Mouse (Mus musculus) liver, adult 2 months (tissue): ENCODE results near the gene Zic4. TPM values are rescaled to one million over a fixed set of nuclear protein-coding genes. Genes with fewer than 3 reads are reported as not detected.

Experiments
- DNase-seq: peaks from one replicate; pipeline ENCODE4 v3.0.0-alpha.2; 2011; ENCODE audit warnings: low read depth, low spot score; ENCODE audit errors: extremely low read depth
- H3K27ac ChIP-seq: fragments of 200-500 bp; replicated peaks from 2 replicates; pipeline ENCODE4 v1.5.1; 2012; ENCODE audit warnings: low read depth, mild to moderate bottlenecking, control low read depth, inconsistent platforms, low read length; ENCODE audit not compliant: insufficient read depth
- H3K27me3 ChIP-seq: fragments of 200-500 bp; 2 replicates; pipeline ENCODE4 v1.6.1; 2012; ENCODE audit warnings: mild to moderate bottlenecking, moderate library complexity, low read length, inconsistent platforms; ENCODE audit not compliant: control insufficient read depth, insufficient read depth
- H3K36me3 ChIP-seq: fragments of 200-500 bp; 2 replicates; pipeline ENCODE4 v1.6.1; 2012; ENCODE audit warnings: low read length, inconsistent platforms; ENCODE audit not compliant: control insufficient read depth, insufficient read depth
- H3K4me1 ChIP-seq: fragments of 200-500 bp; 2 replicates; pipeline ENCODE4 v1.6.1; 2011; ENCODE audit warnings: low read length; ENCODE audit not compliant: control insufficient read depth, insufficient read depth
- H3K4me3 ChIP-seq: fragments of 200-500 bp; 2 replicates; pipeline ENCODE4 v1.5.1; 2011; ENCODE audit warnings: low read depth, mild to moderate bottlenecking, control low read depth, low read length, moderate library complexity; ENCODE audit not compliant: insufficient read depth
- H3K79me2 ChIP-seq: fragments of 200-500 bp; 2 replicates; pipeline ENCODE4 v1.6.1; 2012; ENCODE audit warnings: inconsistent platforms, mild to moderate bottlenecking, low read length, moderate library complexity; ENCODE audit not compliant: control insufficient read depth, insufficient read depth
- H3K9ac ChIP-seq: fragments of 200-500 bp; 2 replicates; pipeline ENCODE4 v1.6.1; 2012; ENCODE audit warnings: low read depth, mild to moderate bottlenecking, control low read depth, inconsistent platforms, low read length
- CTCF ChIP-seq: fragments of 200-500 bp; IDR thresholded peaks from 2 replicates; pipeline ENCODE4 v1.5.1; 2011; ENCODE audit warnings: low read depth, low read length, control low read depth
- POLR2A ChIP-seq: fragments of 200-500 bp; IDR thresholded peaks from 2 replicates; pipeline ENCODE4 v1.6.1; 2011; ENCODE audit warnings: low read length, control low read depth; ENCODE audit not compliant: insufficient read depth; ENCODE audit errors: extremely low read depth
- WGBS: fragments of 180-500 bp; shearing (Covaris S2); methylation state at CpG from one replicate; pipeline ENCODE4 v1.1.7; 2018; 5-methylcytosine and 5-hydroxymethylcytosine counted together
- polyA plus RNA-seq: library from polyadenylated mRNA; depleted of rRNA; stranded (reverse); fragments of >200 nt; gene quantifications from 2 replicates; pipeline ENCODE4 v1.2.3, GENCODE M21; 2012
- total RNA-seq: library from RNA; depleted of rRNA; stranded (reverse); fragments of >200 nt; gene quantifications from 2 replicates; pipeline ENCODE4 v1.2.3, GENCODE M21; 2014

Gene Zic4
- total and polyA plus RNA-seq, 2 experiments: not detected

- Histone ChIP-seq H3K27ac (no peak overlapping the region), H3K36me3 (no peaks in the 10 kb centered on the region), H3K27me3 (peaks cover 36% of the 10 kb centered on the region), H3K4me1 (no peaks in the 10 kb centered on the region; the same call in 1 of the 2 replicates), H3K9ac (no peak overlapping the region), H3K79me2 (no peaks in the 10 kb centered on the region), H3K4me3 (no peak overlapping the region)
- TF ChIP-seq POLR2A (no peak), CTCF (no peak)
- DNase-seq: no peak
- WGBS: 4% methylated on average over 35 of the region's 35 CpGs
Observed at GRCm38 (mm10) chr9:91361033-91361855, 969 bp upstream of the Zic4 start.

GRCm38 (mm10) chr9:91363011-91363730, 958 bp downstream of the Zic4 start:
- 10% methylated on average over 14 of the region's 14 CpGs for WGBS

GRCm38 (mm10) chr9:91363814-91364126, 1.6 kb downstream of the Zic4 start:
- no peak overlapping the region for H3K27ac ChIP-seq
- no peak overlapping the region for H3K4me3 ChIP-seq
- no peaks in the 10 kb centered on the region; the same call in 1 of the 2 replicates for H3K4me1 ChIP-seq
- WGBS: 7% methylated on average over 7 of the region's 7 CpGs
- no peaks in the 10 kb centered on the region for H3K79me2 ChIP-seq
- peaks cover 38% of the 10 kb centered on the region for H3K27me3 ChIP-seq
- no peak overlapping the region for H3K9ac ChIP-seq
- H3K36me3 ChIP-seq: no peaks in the 10 kb centered on the region
- no peak for DNase-seq
- no peak for TF ChIP-seq CTCF
- no peak for TF ChIP-seq POLR2A

More at GRCm38 (mm10) chr9:91363011-91363730, 958 bp downstream of the Zic4 start:
- Histone ChIP-seq H3K27me3 (peaks cover 38% of the 10 kb centered on the region), H3K4me1 (no peaks in the 10 kb centered on the region; the same call in 1 of the 2 replicates), H3K36me3 (no peaks in the 10 kb centered on the region), H3K79me2 (no peaks in the 10 kb centered on the region), H3K4me3 (no peak overlapping the region), H3K9ac (no peak overlapping the region), H3K27ac (no peak overlapping the region)
- no peak for DNase-seq
- TF ChIP-seq CTCF: no peak
- TF ChIP-seq POLR2A: no peak

- Histone ChIP-seq H3K9ac (no peak overlapping the region), H3K4me3 (peak overlapping the region; percentile 29; the same call in 1 of the 2 replicates), H3K36me3 (no peaks in the 10 kb centered on the region), H3K79me2 (no peaks in the 10 kb centered on the region), H3K27ac (no peak overlapping the region), H3K4me1 (no peaks in the 10 kb centered on the region; the same call in 1 of the 2 replicates), H3K27me3 (peaks cover 41% of the 10 kb centered on the region)
- 2% methylated on average over 77 of the region's 77 CpGs for WGBS
- TF ChIP-seq POLR2A: no peak
- no peak for TF ChIP-seq CTCF
- no peak for DNase-seq
Observed at GRCm38 (mm10) chr9:91364127-91364970, 2.1 kb downstream of the Zic4 start.

GRCm38 (mm10) chr9:91364971-91365501, 2.8 kb downstream of the Zic4 start:
- Histone ChIP-seq H3K4me1 (no peaks in the 10 kb centered on the region; the same call in 1 of the 2 replicates), H3K79me2 (no peaks in the 10 kb centered on the region), H3K4me3 (peak overlapping the region; percentile 8; the same call in 1 of the 2 replicates), H3K27me3 (peaks cover 45% of the 10 kb centered on the region), H3K27ac (no peak overlapping the region), H3K9ac (no peak overlapping the region), H3K36me3 (no peaks in the 10 kb centered on the region)
- no peak for TF ChIP-seq POLR2A
- no peak for TF ChIP-seq CTCF
- DNase-seq: no peak
- 3% methylated on average over 41 of the region's 42 CpGs for WGBS
